Mouse (Mus musculus) testis, adult 2 months (tissue): Measurements from ENCODE around the gene Ibsp.

Experiments
- CTCF ChIP-seq: fragments of 200-500 bp; IDR thresholded peaks from 2 replicates; pipeline ENCODE4 v1.5.1; 2012; ENCODE audit warnings: low read depth, mild to moderate bottlenecking, inconsistent platforms, low read length, moderate library complexity; ENCODE audit not compliant: control insufficient read depth, insufficient read depth, insufficient replicate concordance
- POLR2A ChIP-seq: fragments of 200-500 bp; IDR thresholded peaks from 2 replicates; pipeline ENCODE4 v1.6.1; 2012; ENCODE audit warnings: low read depth, mild to moderate bottlenecking, inconsistent platforms, low read length, moderate library complexity; ENCODE audit not compliant: control insufficient read depth

DNA sequence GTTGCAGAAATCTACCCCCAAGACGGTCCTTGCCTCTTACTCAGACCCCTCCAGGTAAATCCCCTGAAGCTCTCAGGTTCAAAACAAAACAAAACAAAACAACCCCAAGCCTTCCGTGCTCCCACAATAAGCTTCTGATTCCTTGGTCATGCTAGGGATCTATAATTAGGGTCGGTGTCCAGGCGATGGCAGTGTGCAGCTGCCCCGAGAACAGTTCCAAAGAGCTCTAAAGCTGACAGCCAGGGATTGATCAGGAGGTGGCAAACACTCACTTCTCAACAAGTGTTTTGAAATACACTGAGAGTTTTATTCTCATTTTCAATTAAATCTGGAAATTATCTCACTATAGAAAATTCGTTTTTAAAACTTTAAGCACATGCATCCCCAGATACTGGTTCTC is 43.9 kb downstream of the Ibsp start:
- TF ChIP-seq POLR2A (no peak), CTCF (peak; percentile 13; the same call in 1 of the 2 replicates)
